Mouse (Mus musculus): ENCODE data around the gene Naa11.

Naa11 gene

GRCm38 (mm10) chr5:97344144-97344543 is 48.0 kb downstream of the Naa11 start:
- DNase-seq, result no peak

GRCm38 (mm10) chr5:97334794-97335193 is 57.4 kb downstream of the Naa11 start:
- no peak for DNase-seq

Measured in retina, postnatal 1 day (tissue).